18 mouse cellular contexts compared by ENCODE assay signal in the genomic region with DNA sequence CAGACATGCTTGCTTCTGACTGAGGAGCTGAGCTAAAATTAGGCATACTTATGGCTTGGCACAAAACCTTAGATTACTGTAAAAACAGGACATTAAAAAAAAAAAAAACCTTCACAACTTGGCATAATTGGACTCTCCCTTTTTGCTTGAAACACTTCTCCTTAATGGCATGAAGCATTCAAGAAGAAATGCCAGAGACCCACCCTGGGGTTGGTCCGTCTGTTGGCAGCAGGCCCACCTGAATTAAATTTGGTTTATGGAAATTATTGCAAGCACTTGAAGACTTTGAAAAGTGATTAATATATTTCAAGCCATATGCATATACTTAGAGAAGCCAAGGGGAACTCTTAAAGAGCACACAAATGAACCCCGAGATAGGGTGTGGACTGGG.
A peak's percentile ranks its signal among the peaks of the same experiment; 100 is the strongest.
DNase-seq lines count a peak whose midpoint lies in the region; ATAC-seq and TF ChIP-seq lines count a peak whose summit lies in the region.
"Had no signal": no experiment of that assay in that cellular context is flagged by ENCODE, and none has a peak within 500 bp of the region (broad histone marks: within the 10 kb centered on the region; RNA-seq: fewer than 3 reads in every experiment).

No protein-coding gene starts in this region.

- H3K4me1 ChIP-seq in forebrain, embryonic 14.5 days (ENCODE audit: control insufficient read depth, insufficient read depth, low read length), result peaks cover 7% of the 10 kb centered on the region; the same call in 1 of the 2 replicates
- H3K4me1 ChIP-seq in forebrain, embryonic 12.5 days, result no peaks in the 10 kb centered on the region
- H3K4me1 ChIP-seq in lung, embryonic 15.5 days, result peaks cover 7% of the 10 kb centered on the region; the same call in 1 of the 2 replicates
- peaks cover 7% of the 10 kb centered on the region for H3K4me1 ChIP-seq in hindbrain, embryonic 16.5 days (ENCODE audit: control insufficient read depth, insufficient read depth, low read depth, low read length)
- H3K4me1 ChIP-seq in neural tube, embryonic 14.5 days (ENCODE audit: control insufficient read depth, insufficient read depth, low read length), result no peaks in the 10 kb centered on the region
- H3K4me1 ChIP-seq in stomach, postnatal 0 days (replicated peaks; ENCODE audit: control insufficient read depth, insufficient read depth), result no peaks in the 10 kb centered on the region
- H3K4me1 ChIP-seq: heart, embryonic 15.5 days; liver, embryonic 15.5 days had no signal

- DNase-seq in forebrain, embryonic 14.5 days (ENCODE audit: low spot score), result no peak
- DNase-seq in lung, postnatal 25 days (ENCODE audit: low spot score), result no peak
- DNase-seq in stomach, postnatal 0 days (ENCODE audit: low spot score), result no peak
- DNase-seq in urinary bladder, adult 18-20 months (ENCODE audit: low spot score in 2 of 2), result no peak
- DNase-seq: adrenal gland, postnatal 10 days; cerebellum, adult 11-12 months; heart, adult 2 months; kidney, adult 18-20 months; kidney, postnatal 14 days; thymus, postnatal 4 days had no signal

- H3K27me3 ChIP-seq in forebrain, embryonic 14.5 days (replicated peaks; ENCODE audit: control insufficient read depth, insufficient read depth, low read length), result no peaks in the 10 kb centered on the region
- no peaks in the 10 kb centered on the region for H3K27me3 ChIP-seq in forebrain, embryonic 12.5 days
- H3K27me3 ChIP-seq in lung, embryonic 15.5 days, result no peaks in the 10 kb centered on the region
- no peaks in the 10 kb centered on the region for H3K27me3 ChIP-seq in hindbrain, embryonic 16.5 days (replicated peaks; ENCODE audit: control insufficient read depth, insufficient read depth, low read length)
- no peaks in the 10 kb centered on the region for H3K27me3 ChIP-seq in neural tube, embryonic 14.5 days (ENCODE audit: control insufficient read depth, insufficient read depth, low read length)
- H3K27me3 ChIP-seq in stomach, postnatal 0 days (ENCODE audit: control insufficient read depth, insufficient read depth, low read length), result no peaks in the 10 kb centered on the region
- H3K27me3 ChIP-seq: heart, embryonic 15.5 days; liver, embryonic 15.5 days had no signal

- 42% methylated on average over 2 of the region's 2 CpGs for WGBS in forebrain, embryonic 14.5 days
- 70% methylated on average over 2 of the region's 2 CpGs for WGBS in forebrain, embryonic 12.5 days
- WGBS in lung, embryonic 15.5 days, result 69% methylated on average over 2 of the region's 2 CpGs
- WGBS in hindbrain, embryonic 16.5 days, result 56% methylated on average over 2 of the region's 2 CpGs
- 71% methylated on average over 2 of the region's 2 CpGs for WGBS in neural tube, embryonic 14.5 days
- 48% methylated on average over 2 of the region's 2 CpGs for WGBS in stomach, postnatal 0 days

- H3K9ac ChIP-seq in forebrain, embryonic 14.5 days (ENCODE audit: low read length), result no peak overlapping the region
- H3K9ac ChIP-seq in forebrain, embryonic 12.5 days, result no peak overlapping the region
- H3K9ac ChIP-seq in lung, embryonic 15.5 days, result no peak overlapping the region
- no peak overlapping the region for H3K9ac ChIP-seq in hindbrain, embryonic 16.5 days (ENCODE audit: low read depth, low read length)
- H3K9ac ChIP-seq in neural tube, embryonic 14.5 days (replicated peaks; ENCODE audit: low read depth, low read length), result no peak overlapping the region
- H3K9ac ChIP-seq in stomach, postnatal 0 days (ENCODE audit: low read length), result no peak overlapping the region
- H3K9ac ChIP-seq: heart, embryonic 15.5 days; liver, embryonic 15.5 days had no signal

- no peak for TF ChIP-seq CTCF in stomach, postnatal 0 days (IDR thresholded peaks at IDR 0.05; ENCODE audit: low read depth)

- H3K4me3 ChIP-seq in forebrain, embryonic 14.5 days (ENCODE audit: low read depth, low read length), result no peak overlapping the region
- no peak overlapping the region for H3K4me3 ChIP-seq in forebrain, embryonic 12.5 days (replicated peaks)
- H3K4me3 ChIP-seq in lung, embryonic 15.5 days, result no peak overlapping the region
- peak overlapping the region; percentile 26 for H3K4me3 ChIP-seq in hindbrain, embryonic 16.5 days (ENCODE audit: low read length)
- no peak overlapping the region for H3K4me3 ChIP-seq in neural tube, embryonic 14.5 days (ENCODE audit: low read depth, low read length)
- no peak overlapping the region for H3K4me3 ChIP-seq in stomach, postnatal 0 days (ENCODE audit: low read depth, low read length)
- H3K4me3 ChIP-seq: heart, adult 2 months; heart, embryonic 15.5 days; left cerebral cortex, adult 2 months; liver, embryonic 15.5 days had no signal

- H3K36me3 ChIP-seq in forebrain, embryonic 14.5 days (ENCODE audit: control insufficient read depth, insufficient read depth, low read length), result no peaks in the 10 kb centered on the region
- H3K36me3 ChIP-seq in forebrain, embryonic 12.5 days (replicated peaks), result no peaks in the 10 kb centered on the region
- H3K36me3 ChIP-seq in lung, embryonic 15.5 days, result no peaks in the 10 kb centered on the region
- H3K36me3 ChIP-seq in hindbrain, embryonic 16.5 days (ENCODE audit: control insufficient read depth, insufficient read depth, low read length), result no peaks in the 10 kb centered on the region
- H3K36me3 ChIP-seq in neural tube, embryonic 14.5 days (ENCODE audit: control insufficient read depth, insufficient read depth, low read length), result no peaks in the 10 kb centered on the region
- H3K36me3 ChIP-seq in stomach, postnatal 0 days (ENCODE audit: control insufficient read depth, insufficient read depth, low read length), result no peaks in the 10 kb centered on the region
- H3K36me3 ChIP-seq: heart, embryonic 15.5 days; liver, embryonic 15.5 days had no signal

- no peak for TF ChIP-seq EP300 in stomach, postnatal 0 days (optimal IDR thresholded peaks at IDR 0.05)

- H3K4me2 ChIP-seq in forebrain, embryonic 14.5 days (ENCODE audit: low read length), result peak overlapping the region; percentile 29; the same call in 1 of the 2 replicates
- no peak overlapping the region for H3K4me2 ChIP-seq in forebrain, embryonic 12.5 days
- peak overlapping the region; percentile 13; the same call in 1 of the 2 replicates for H3K4me2 ChIP-seq in lung, embryonic 15.5 days
- H3K4me2 ChIP-seq in hindbrain, embryonic 16.5 days (ENCODE audit: low read length), result peak overlapping the region; percentile 40
- peak overlapping the region; percentile 27; the same call in 1 of the 2 replicates for H3K4me2 ChIP-seq in neural tube, embryonic 14.5 days (ENCODE audit: low read depth, low read length)
- H3K4me2 ChIP-seq in stomach, postnatal 0 days (replicated peaks; ENCODE audit: low read depth), result no peak overlapping the region
- H3K4me2 ChIP-seq: heart, embryonic 15.5 days; liver, embryonic 15.5 days had no signal

- H3K27ac ChIP-seq in forebrain, embryonic 14.5 days (ENCODE audit: low read depth, low read length), result no peak overlapping the region
- H3K27ac ChIP-seq in forebrain, embryonic 12.5 days, result no peak overlapping the region
- no peak overlapping the region for H3K27ac ChIP-seq in lung, embryonic 15.5 days
- H3K27ac ChIP-seq in hindbrain, embryonic 16.5 days (ENCODE audit: low read depth, low read length), result no peak overlapping the region
- no peak overlapping the region for H3K27ac ChIP-seq in neural tube, embryonic 14.5 days (ENCODE audit: low read depth, low read length)
- no peak overlapping the region for H3K27ac ChIP-seq in stomach, postnatal 0 days (replicated peaks)
- H3K27ac ChIP-seq: heart, adult 2 months; heart, embryonic 15.5 days; left cerebral cortex, adult 2 months; liver, embryonic 15.5 days; macrophage had no signal

- ATAC-seq in forebrain, embryonic 14.5 days, result peak; percentile 69
- ATAC-seq in forebrain, embryonic 12.5 days (ENCODE audit: low FRiP score), result no peak
- ATAC-seq in lung, embryonic 15.5 days (ENCODE audit: borderline replicate concordance, extremely low read depth, low FRiP score, low TSS enrichment), result no peak
- ATAC-seq in hindbrain, embryonic 16.5 days, result peak; percentile 41; the same call in 1 of the 2 replicates
- peak; percentile 36; the same call in 1 of the 2 replicates for ATAC-seq in neural tube, embryonic 14.5 days (ENCODE audit: low read depth)
- ATAC-seq in stomach, postnatal 0 days (ENCODE audit: low FRiP score, low TSS enrichment), result no peak

- H3K9me3 ChIP-seq in forebrain, embryonic 14.5 days (replicated peaks; ENCODE audit: control insufficient read depth, low read length), result no peaks in the 10 kb centered on the region
- H3K9me3 ChIP-seq in forebrain, embryonic 12.5 days, result no peaks in the 10 kb centered on the region
- no peaks in the 10 kb centered on the region for H3K9me3 ChIP-seq in lung, embryonic 15.5 days
- H3K9me3 ChIP-seq in hindbrain, embryonic 16.5 days (ENCODE audit: control insufficient read depth, low read length), result no peaks in the 10 kb centered on the region
- H3K9me3 ChIP-seq in neural tube, embryonic 14.5 days (ENCODE audit: control insufficient read depth, low read length), result no peaks in the 10 kb centered on the region
- H3K9me3 ChIP-seq in stomach, postnatal 0 days (ENCODE audit: control insufficient read depth, low read length), result no peaks in the 10 kb centered on the region
- H3K9me3 ChIP-seq: heart, embryonic 15.5 days; liver, embryonic 15.5 days had no signal

Comparison
In these comparisons a context has a peak if more than half of its experiments do, and no peak if none do; other contexts are left out.
1. ATAC-seq: peak in forebrain, embryonic 14.5 days (single experiment), hindbrain, embryonic 16.5 days (single experiment) and neural tube, embryonic 14.5 days (single experiment); none in forebrain, embryonic 12.5 days (single experiment), lung, embryonic 15.5 days (single experiment) and stomach, postnatal 0 days (single experiment).
2. H3K4me2 ChIP-seq: peak in forebrain, embryonic 14.5 days (single experiment), lung, embryonic 15.5 days (single experiment), hindbrain, embryonic 16.5 days (single experiment) and neural tube, embryonic 14.5 days (single experiment); none in forebrain, embryonic 12.5 days (single experiment) and stomach, postnatal 0 days (single experiment).